Mouse (Mus musculus): ENCODE measurements around the gene Gm20388.

DNA sequence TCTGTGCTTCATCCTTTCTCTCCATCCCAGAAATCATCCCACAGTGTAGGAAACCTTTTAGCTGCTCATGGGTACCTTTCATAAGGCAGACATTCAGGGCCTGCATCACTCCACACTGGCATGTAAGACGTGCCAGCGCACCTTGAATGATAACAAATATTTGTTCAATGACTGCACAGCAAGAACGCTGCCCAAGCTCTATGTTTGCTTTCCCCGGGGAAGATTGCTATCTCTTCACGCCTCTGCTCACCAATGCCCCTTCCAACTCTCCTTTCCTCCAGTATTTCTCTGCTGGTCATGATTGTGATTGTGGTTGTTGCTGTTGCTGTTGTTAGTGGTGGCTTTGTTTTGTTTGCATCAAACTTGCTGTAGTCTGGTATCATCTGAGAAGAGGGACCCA is 4292.3 kb downstream of the Gm20388 start:
- no peak for TF ChIP-seq CTCF (conservative IDR thresholded peaks at IDR 0.05; ENCODE audit: insufficient read depth, insufficient read length, low read depth, low read length)
- no peak for TF ChIP-seq POLR2A (IDR thresholded peaks at IDR 0.05; ENCODE audit: low read depth, low read length)

All from kidney, adult 2 months (tissue).